Mouse (Mus musculus) thymus, adult 2 months (tissue): ENCODE measurements around the gene Mzf1.

Experiments used
- CTCF ChIP-seq: fragments of 200-500 bp; IDR thresholded peaks from 2 replicates; pipeline ENCODE4 v1.5.1; 2012; ENCODE audit warnings: mild to moderate bottlenecking, control low read depth, low read length, moderate library complexity, borderline replicate concordance; ENCODE audit not compliant: control insufficient read depth, poor library complexity, insufficient read depth; ENCODE audit errors: extremely low read depth
- POLR2A ChIP-seq: fragments of 200-500 bp; IDR thresholded peaks from 2 replicates; pipeline ENCODE4 v1.6.1; 2012; ENCODE audit warnings: mild to moderate bottlenecking, low read length, control low read depth, moderate library complexity; ENCODE audit not compliant: control insufficient read depth, poor library complexity, insufficient read depth; ENCODE audit errors: extremely low read depth

- no peak for TF ChIP-seq POLR2A
- no peak for TF ChIP-seq CTCF
These were observed 48.6 kb downstream of the Mzf1 start for GRCm38 (mm10) chr7:13006011-13006410.
